Mouse (Mus musculus) bone marrow macrophage, adult 2 months (primary cell): ENCODE results near the gene Pla2g4a. TPM values are rescaled to one million over a fixed set of nuclear protein-coding genes. Genes with fewer than 3 reads are reported as not detected.

Experiments
- H3K27ac ChIP-seq: 2 replicates; pipeline ENCODE4 v1.5.1; 2012; ENCODE audit warnings: low read depth, low read length; ENCODE audit not compliant: insufficient read depth
- H3K4me1 ChIP-seq: 2 replicates; pipeline ENCODE4 v1.6.1; 2012; ENCODE audit warnings: low read length; ENCODE audit not compliant: control insufficient read depth, insufficient read depth
- H3K4me3 ChIP-seq: 2 replicates; pipeline ENCODE4 v1.5.1; 2012; ENCODE audit warnings: mild to moderate bottlenecking, low read length, moderate library complexity; ENCODE audit not compliant: insufficient read depth
- CTCF ChIP-seq: IDR thresholded peaks from 2 replicates; pipeline ENCODE4 v1.5.1; 2012; ENCODE audit warnings: low read depth, mild to moderate bottlenecking, low read length, moderate library complexity
- POLR2A ChIP-seq: IDR thresholded peaks from 2 replicates; pipeline ENCODE4 v1.6.1; 2012; ENCODE audit warnings: mild to moderate bottlenecking, low read depth, low read length, borderline replicate concordance
- polyA plus RNA-seq: library from polyadenylated mRNA; stranded (reverse); fragments of >200 nt; gene quantifications from 2 replicates; pipeline ENCODE4 v1.2.4, GENCODE M21; 2012; ENCODE audit not compliant: missing spikeins, insufficient read depth, insufficient read length

Gene Pla2g4a
- polyA plus RNA-seq = 12.5 and 27.1 TPM in 2 replicates

- TF ChIP-seq POLR2A (0 out of 2 replicates have a peak, but pooled peaks have one; percentile 20), CTCF (no peak; the same call in 1 of the 2 replicates)
- Histone ChIP-seq H3K4me1 (peaks cover 29% of the 10 kb centered on the region), H3K27ac (peak within 1 kb of the TSS; percentile 88), H3K4me3 (peak within 1 kb of the TSS; percentile 62)
Measured at GRCm38 (mm10) chr1:149960734-149961424, at the start of gene Pla2g4a. Gene Pla2g4a (minus strand): TSS chr1:149961290.

- no peak overlapping the region for H3K4me3 ChIP-seq
- H3K27ac ChIP-seq = no peak overlapping the region
- TF ChIP-seq CTCF = no peak
- TF ChIP-seq POLR2A = no peak
- H3K4me1 ChIP-seq = peaks cover 2% of the 10 kb centered on the region; the same call in 1 of the 2 replicates
Measured at GRCm38 (mm10) chr1:150010629-150010979, 49.5 kb upstream of the Pla2g4a start.

GRCm38 (mm10) chr1:150009968-150010628, 49.0 kb upstream of the Pla2g4a start:
- H3K4me1 ChIP-seq = no peaks in the 10 kb centered on the region; the same call in 1 of the 2 replicates
- TF ChIP-seq CTCF (no peak), POLR2A (no peak)
- H3K27ac ChIP-seq = no peak overlapping the region
- H3K4me3 ChIP-seq = no peak overlapping the region

GRCm38 (mm10) chr1:150009134-150009533, 48.0 kb upstream of the Pla2g4a start:
- Histone ChIP-seq H3K4me3 (no peak overlapping the region), H3K4me1 (no peaks in the 10 kb centered on the region), H3K27ac (no peak overlapping the region)
- TF ChIP-seq POLR2A = no peak
- TF ChIP-seq CTCF = no peak

GRCm38 (mm10) chr1:149975626-149976025, 14.5 kb upstream of the Pla2g4a start:
- no peak overlapping the region for H3K4me3 ChIP-seq
- no peaks in the 10 kb centered on the region for H3K4me1 ChIP-seq
- no peak overlapping the region for H3K27ac ChIP-seq
- TF ChIP-seq POLR2A (no peak), CTCF (no peak)

GRCm38 (mm10) chr1:149965826-149966225, 4.7 kb upstream of the Pla2g4a start:
- Histone ChIP-seq H3K27ac (no peak overlapping the region), H3K4me1 (peaks cover 17% of the 10 kb centered on the region), H3K4me3 (no peak overlapping the region)
- TF ChIP-seq POLR2A (no peak), CTCF (no peak)

- Histone ChIP-seq H3K4me3 (peak overlapping the region; percentile 62), H3K27ac (peak overlapping the region; percentile 88)
- no peak for TF ChIP-seq POLR2A
- TF ChIP-seq CTCF = no peak
Measured at GRCm38 (mm10) chr1:149961425-149962303, 574 bp upstream of the Pla2g4a start.

GRCm38 (mm10) chr1:149960251-149960650, 839 bp downstream of the Pla2g4a start:
- Histone ChIP-seq H3K4me3 (peak overlapping the region; percentile 62), H3K4me1 (peaks cover 24% of the 10 kb centered on the region), H3K27ac (peak overlapping the region; percentile 88)
- TF ChIP-seq CTCF (no peak), POLR2A (no peak)

More at GRCm38 (mm10) chr1:149961425-149962303, 574 bp upstream of the Pla2g4a start:
- H3K4me1 ChIP-seq = peaks cover 23% of the 10 kb centered on the region

GRCm38 (mm10) chr1:149959069-149959468, 2.0 kb downstream of the Pla2g4a start:
- H3K4me1 ChIP-seq = peaks cover 27% of the 10 kb centered on the region
- TF ChIP-seq POLR2A = no peak
- no peak for TF ChIP-seq CTCF
- H3K4me3 ChIP-seq = no peak overlapping the region
- no peak overlapping the region for H3K27ac ChIP-seq

GRCm38 (mm10) chr1:149955482-149955881, 5.6 kb downstream of the Pla2g4a start:
- Histone ChIP-seq H3K27ac (peak overlapping the region; percentile 31; the same call in 1 of the 2 replicates), H3K4me1 (peaks cover 40% of the 10 kb centered on the region), H3K4me3 (no peak overlapping the region)
- TF ChIP-seq POLR2A = no peak
- no peak for TF ChIP-seq CTCF
